ENCODE assay signal across 8 mouse cellular contexts in the genomic region with DNA sequence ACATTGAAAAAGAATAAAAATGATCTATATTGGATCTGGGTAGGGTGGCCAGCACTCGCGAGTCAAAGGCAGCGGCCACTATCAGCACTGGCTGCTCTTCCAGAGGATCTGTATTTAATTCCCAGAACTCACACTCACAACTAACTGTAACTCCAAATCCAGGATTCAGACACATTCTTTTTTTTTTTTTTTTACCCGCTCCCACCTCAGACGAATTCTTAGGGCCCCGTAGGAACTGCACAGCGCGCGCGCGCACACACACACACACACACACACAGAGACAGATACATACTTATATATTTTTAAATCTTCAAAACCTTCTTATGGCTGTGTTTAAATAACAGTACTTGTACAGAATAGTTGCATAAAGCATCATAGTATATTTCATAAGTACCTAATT. TPM values are rescaled to one million over a fixed set of nuclear protein-coding genes. Genes with fewer than 3 reads are reported as not detected.
DNase-seq lines count a peak whose midpoint lies in the region; ATAC-seq and TF ChIP-seq lines count a peak whose summit lies in the region.

No protein-coding gene starts in this region.

- H3K27ac ChIP-seq in kidney, embryonic 14.5 days (ENCODE audit: low read depth, low read length) = peak overlapping the region; percentile 84
- peak overlapping the region; percentile 94 for H3K27ac ChIP-seq in ES-Bruce4 (ENCODE audit: insufficient read depth, low read length)
- peak overlapping the region; percentile 92; the same call in 1 of the 2 replicates for H3K27ac ChIP-seq in limb, embryonic 13.5 days
- H3K27ac ChIP-seq in small intestine, adult 2 months (ENCODE audit: insufficient read depth, low read depth, low read length) = peak overlapping the region; percentile 96

- 0 out of 2 replicates have a peak, but pooled peaks have one; percentile 21 for ATAC-seq in kidney, embryonic 14.5 days (ENCODE audit: low FRiP score, low TSS enrichment)
- peak; percentile 29; the same call in 1 of the 2 replicates for ATAC-seq in limb, embryonic 13.5 days (ENCODE audit: low FRiP score, low read depth)

- WGBS in kidney, embryonic 14.5 days = 33% methylated on average over 11 of the region's 11 CpGs
- 31% methylated on average over 11 of the region's 11 CpGs for WGBS in limb, embryonic 13.5 days
- WGBS in small intestine, adult 2 months = 15% methylated on average over 11 of the region's 11 CpGs

- TF ChIP-seq CTCF in ES-Bruce4 (IDR thresholded peaks at IDR 0.05; ENCODE audit: low read depth, low read length) = no peak
- no peak for TF ChIP-seq CTCF in small intestine, adult 2 months (IDR thresholded peaks at IDR 0.05; ENCODE audit: extremely low read depth, insufficient read length, insufficient replicate concordance, low read depth, low read length)

- no peak for TF ChIP-seq POLR2A in ES-Bruce4 (IDR thresholded peaks at IDR 0.05; ENCODE audit: insufficient read depth, low read length)
- no peak for TF ChIP-seq POLR2A in small intestine, adult 2 months (IDR thresholded peaks at IDR 0.05; ENCODE audit: low read depth, low read length)

- H3K4me2 ChIP-seq in kidney, embryonic 14.5 days (replicated peaks; ENCODE audit: low read depth, low read length) = peak overlapping the region; percentile 79
- H3K4me2 ChIP-seq in limb, embryonic 13.5 days (replicated peaks) = peak overlapping the region; percentile 82

- TF ChIP-seq EP300 in ES-Bruce4 (IDR thresholded peaks at IDR 0.05; ENCODE audit: insufficient read depth, low read depth, low read length) = no peak

- H3K36me3 ChIP-seq in kidney, embryonic 14.5 days (ENCODE audit: control insufficient read depth, insufficient read depth, low read length) = peaks cover 22% of the 10 kb centered on the region
- H3K36me3 ChIP-seq in ES-Bruce4 (ENCODE audit: control insufficient read depth, insufficient read depth, low read length, poor library complexity, severe bottlenecking) = peaks cover 22% of the 10 kb centered on the region
- H3K36me3 ChIP-seq in erythroblast, embryonic 14.5 days (ENCODE audit: control insufficient read depth) = peaks cover 33% of the 10 kb centered on the region
- H3K36me3 ChIP-seq in limb, embryonic 13.5 days = peaks cover 26% of the 10 kb centered on the region
- peaks cover 14% of the 10 kb centered on the region for H3K36me3 ChIP-seq in small intestine, adult 2 months (ENCODE audit: control insufficient read depth, insufficient read depth, low read length)

- peaks cover 12% of the 10 kb centered on the region for H3K4me1 ChIP-seq in kidney, embryonic 14.5 days (ENCODE audit: control insufficient read depth, insufficient read depth, low read length)
- no peaks in the 10 kb centered on the region for H3K4me1 ChIP-seq in ES-Bruce4 (ENCODE audit: control insufficient read depth, insufficient read depth, low read length)
- peaks cover 40% of the 10 kb centered on the region for H3K4me1 ChIP-seq in erythroblast, embryonic 14.5 days (ENCODE audit: control insufficient read depth)
- H3K4me1 ChIP-seq in limb, embryonic 13.5 days = peaks cover 25% of the 10 kb centered on the region
- peaks cover 4% of the 10 kb centered on the region; the same call in 1 of the 2 replicates for H3K4me1 ChIP-seq in small intestine, adult 2 months (ENCODE audit: control insufficient read depth, insufficient read depth, insufficient read length, low read length)

- DNase-seq in kidney, postnatal 36 days = no peak
- no peak for DNase-seq in frontal cortex, postnatal 36 days (ENCODE audit: low spot score in 2 of 2)
- DNase-seq in right cerebral cortex, postnatal 14 days = no peak

- H3K4me3 ChIP-seq in kidney, embryonic 14.5 days (ENCODE audit: low read length) = peak overlapping the region; percentile 99
- peak overlapping the region; percentile 94 for H3K4me3 ChIP-seq in ES-Bruce4 (ENCODE audit: low read depth, low read length)
- peak overlapping the region; percentile 100 for H3K4me3 ChIP-seq in erythroblast, embryonic 14.5 days (replicated peaks)
- H3K4me3 ChIP-seq in limb, embryonic 13.5 days = peak overlapping the region; percentile 100
- H3K4me3 ChIP-seq in small intestine, adult 2 months (ENCODE audit: low read depth, low read length) = peak overlapping the region; percentile 97

- H3K27me3 ChIP-seq in kidney, embryonic 14.5 days (ENCODE audit: control insufficient read depth, insufficient read depth, low read length) = no peaks in the 10 kb centered on the region
- H3K27me3 ChIP-seq in ES-Bruce4 (ENCODE audit: control insufficient read depth, insufficient read depth, low read length, poor library complexity, severe bottlenecking) = no peaks in the 10 kb centered on the region
- no peaks in the 10 kb centered on the region for H3K27me3 ChIP-seq in erythroblast, embryonic 14.5 days (ENCODE audit: control insufficient read depth)
- no peaks in the 10 kb centered on the region for H3K27me3 ChIP-seq in limb, embryonic 13.5 days
- no peaks in the 10 kb centered on the region for H3K27me3 ChIP-seq in small intestine, adult 2 months (ENCODE audit: control insufficient read depth, insufficient read depth, low read length)

- no peaks in the 10 kb centered on the region for H3K9me3 ChIP-seq in kidney, embryonic 14.5 days (ENCODE audit: control insufficient read depth, low read length)
- no peaks in the 10 kb centered on the region for H3K9me3 ChIP-seq in ES-Bruce4 (replicated peaks; ENCODE audit: control insufficient read depth, insufficient read depth, low read length, poor library complexity, severe bottlenecking)
- H3K9me3 ChIP-seq in erythroblast, embryonic 14.5 days (ENCODE audit: control insufficient read depth, low read length) = no peaks in the 10 kb centered on the region
- H3K9me3 ChIP-seq in limb, embryonic 13.5 days = no peaks in the 10 kb centered on the region

- H3K9ac ChIP-seq in kidney, embryonic 14.5 days (ENCODE audit: low read depth, low read length) = peak overlapping the region; percentile 96; the same call in 1 of the 2 replicates
- H3K9ac ChIP-seq in ES-Bruce4 (ENCODE audit: low read depth, poor library complexity, severe bottlenecking) = peak overlapping the region; percentile 96
- peak overlapping the region; percentile 98 for H3K9ac ChIP-seq in limb, embryonic 13.5 days

RNA-seq across cellular contexts. Expression of gene Atp13a1, which starts 0.6 kb away (rescaled TPM):
- polyA plus RNA-seq in kidney, embryonic 14.5 days (2014; fragmentation: Nextera tagmentation; extraction: Ambion mirVana) = 38.5 and 53.4 TPM in 2 replicates
- 31.1 and 32.2 TPM in 2 replicates for polyA plus RNA-seq in ES-Bruce4 (2011; ENCODE audit: insufficient read depth, insufficient read length, low read depth, missing spikeins)
- polyA plus RNA-seq in erythroblast, embryonic 14.5 days (2012) = 2.2 and 2.3 TPM in 2 replicates
- 48.6 and 52.7 TPM in 2 replicates for polyA plus RNA-seq in limb, embryonic 13.5 days (2015; fragmentation: Nextera tagmentation; extraction: Ambion mirVana)
- polyA plus RNA-seq in small intestine, adult 2 months (2012; rRNA removed) = 64.3 and 102 TPM in 2 replicates

RNA-seq across cellular contexts. Expression of gene Zfp866, which starts 0.6 kb away (rescaled TPM):
- 26.2 and 35.8 TPM in 2 replicates for polyA plus RNA-seq in kidney, embryonic 14.5 days (2014; fragmentation: Nextera tagmentation; extraction: Ambion mirVana)
- polyA plus RNA-seq in ES-Bruce4 (2011; ENCODE audit: insufficient read depth, insufficient read length, low read depth, missing spikeins) = 38.3 and 41.1 TPM in 2 replicates
- 0.07 and 0.09 TPM in 2 replicates for polyA plus RNA-seq in erythroblast, embryonic 14.5 days (2012)
- 38.2 and 38.7 TPM in 2 replicates for polyA plus RNA-seq in limb, embryonic 13.5 days (2015; fragmentation: Nextera tagmentation; extraction: Ambion mirVana)
- polyA plus RNA-seq in small intestine, adult 2 months (2012; rRNA removed) = 2.2 and 3.7 TPM in 2 replicates

RNA-seq across cellular contexts. Expression of gene Gm20422, which starts 15.7 kb away (rescaled TPM):
- not detected in 2 replicates for polyA plus RNA-seq in kidney, embryonic 14.5 days (2014; fragmentation: Nextera tagmentation; extraction: Ambion mirVana)
- not detected in 2 replicates for polyA plus RNA-seq in ES-Bruce4 (2011; ENCODE audit: insufficient read depth, insufficient read length, low read depth, missing spikeins)
- not detected in 2 replicates for polyA plus RNA-seq in erythroblast, embryonic 14.5 days (2012)
- 0.19 TPM in 1 of 2 replicates, not detected in the other for polyA plus RNA-seq in limb, embryonic 13.5 days (2015; fragmentation: Nextera tagmentation; extraction: Ambion mirVana)
- not detected in 2 replicates for polyA plus RNA-seq in small intestine, adult 2 months (2012; rRNA removed)

RNA-seq across cellular contexts. Expression of gene Gmip, which starts 18.1 kb away (rescaled TPM):
- polyA plus RNA-seq in kidney, embryonic 14.5 days (2014; fragmentation: Nextera tagmentation; extraction: Ambion mirVana) = 8.1 and 8.2 TPM in 2 replicates
- polyA plus RNA-seq in ES-Bruce4 (2011; ENCODE audit: insufficient read depth, insufficient read length, low read depth, missing spikeins) = 11.6 and 12.6 TPM in 2 replicates
- 0.22 and 0.32 TPM in 2 replicates for polyA plus RNA-seq in erythroblast, embryonic 14.5 days (2012)
- polyA plus RNA-seq in limb, embryonic 13.5 days (2015; fragmentation: Nextera tagmentation; extraction: Ambion mirVana) = 7.3 and 9.0 TPM in 2 replicates
- 36.8 and 58.3 TPM in 2 replicates for polyA plus RNA-seq in small intestine, adult 2 months (2012; rRNA removed)

RNA-seq across cellular contexts. Expression of gene Lpar2, which starts 31.9 kb away (rescaled TPM):
- 1.6 and 1.7 TPM in 2 replicates for polyA plus RNA-seq in kidney, embryonic 14.5 days (2014; fragmentation: Nextera tagmentation; extraction: Ambion mirVana)
- 10.1 and 10.8 TPM in 2 replicates for polyA plus RNA-seq in ES-Bruce4 (2011; ENCODE audit: insufficient read depth, insufficient read length, low read depth, missing spikeins)
- 0.01 TPM in 1 of 2 replicates, not detected in the other for polyA plus RNA-seq in erythroblast, embryonic 14.5 days (2012)
- 0.83 and 0.98 TPM in 2 replicates for polyA plus RNA-seq in limb, embryonic 13.5 days (2015; fragmentation: Nextera tagmentation; extraction: Ambion mirVana)
- 2.0 and 2.2 TPM in 2 replicates for polyA plus RNA-seq in small intestine, adult 2 months (2012; rRNA removed)
